Mouse (Mus musculus) adrenal gland, adult 18-20 months (tissue): ENCODE data around the gene Pdzk1. TPM values are rescaled to one million over a fixed set of nuclear protein-coding genes. Genes with fewer than 3 reads are reported as not detected.

Experiments
- DNase-seq, 2 experiments: peaks; one replicate each; pipeline ENCODE4 v3.0.0; 2021 to 2022; ENCODE audit warnings: low spot score in 2 of 2
- total RNA-seq, 2 experiments: library from RNA; stranded (reverse); gene quantifications; 1 replicate in 1 of 2; 2 replicates in 1 of 2; pipeline ENCODE4 v1.2.3; 2021

The Pdzk1 gene
- total RNA-seq, 2 experiments from 2014 or later: 0.99 TPM; not detected in 1

- DNase-seq: no peak
Observed at GRCm38 (mm10) chr3:96881557-96881956, 52.5 kb downstream of the Pdzk1 start.

GRCm38 (mm10) chr3:96882061-96882849 is 53.2 kb downstream of the Pdzk1 start:
- no peak for DNase-seq

- no peak for DNase-seq
Observed at GRCm38 (mm10) chr3:96883690-96884089, 54.6 kb downstream of the Pdzk1 start.

DNA sequence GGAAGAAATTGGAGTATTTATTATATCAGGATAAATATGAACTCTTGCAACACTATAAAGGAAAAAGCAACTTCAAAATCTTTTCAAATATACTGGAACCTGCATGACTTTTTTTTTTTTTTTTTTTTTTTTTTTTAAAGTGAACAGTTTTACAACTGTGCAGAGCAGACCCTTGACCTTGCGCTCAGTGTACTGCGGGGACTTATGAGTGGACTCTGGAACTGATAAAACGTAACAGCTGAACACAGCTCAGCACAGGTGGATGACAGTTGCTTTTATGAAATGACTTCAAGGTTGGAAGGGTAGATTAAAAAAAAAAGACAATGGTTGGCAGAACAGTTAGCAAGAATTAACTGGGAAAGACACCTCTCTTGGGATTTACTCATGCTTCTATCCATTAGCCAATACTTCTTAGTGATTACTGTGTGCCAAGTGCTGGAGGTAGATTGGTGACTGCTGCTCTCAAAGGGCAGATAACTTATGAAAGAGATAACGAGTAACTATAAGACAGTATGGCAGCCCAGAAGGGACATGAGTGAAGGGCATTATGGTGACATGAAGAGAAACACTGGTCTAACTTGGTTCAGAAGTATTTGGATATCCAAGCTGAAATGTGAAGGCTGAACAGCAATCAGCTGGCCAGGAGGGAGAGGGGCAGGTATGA is 73.4 kb downstream of the Pdzk1 start:
- no peak for DNase-seq

- DNase-seq: no peak
Observed at GRCm38 (mm10) chr3:96904393-96904792, 75.3 kb downstream of the Pdzk1 start, which contains the start of gene Gja5. Gene Gja5, plus strand, starts transcription at chr3:96904693.

- DNase-seq: peak; percentile 92 to 96
Observed at GRCm38 (mm10) chr3:96904851-96905541, 75.9 kb downstream of the Pdzk1 start, which contains the start of gene Gpr89. Gene Gpr89, minus strand, starts transcription at chr3:96905346.

GRCm38 (mm10) chr3:96905592-96905991 is 76.5 kb downstream of the Pdzk1 start:
- DNase-seq: no peak

Other genes with a start within 250 kb of the Pdzk1 start
- 10 to 100 TPM; 35.5 to 38.8 TPM for gene Polr3gl, start 235.1 kb upstream of the Pdzk1 start, total RNA-seq
- gene Ankrd34a, start 232.6 kb upstream of the Pdzk1 start, total RNA-seq: under 1 TPM; 0.76 to 0.77 TPM
- gene Lix1l, start 228.1 kb upstream of the Pdzk1 start, total RNA-seq: 10 to 100 TPM; 24.4 to 39.1 TPM
- 10 to 100 TPM; 89.7 to 89.8 TPM for gene Rbm8a, start 199.4 kb upstream of the Pdzk1 start, total RNA-seq
- 10 to 100 TPM; 41.3 to 45.6 TPM for gene Pex11b, start 193.9 kb upstream of the Pdzk1 start, total RNA-seq
- under 1 TPM; 0.35 to 0.70 TPM for gene Gm42957, start 193.8 kb upstream of the Pdzk1 start, total RNA-seq
- gene Itga10, start 183.7 kb upstream of the Pdzk1 start, total RNA-seq: 1 to 10 TPM; 1.4 to 3.0 TPM
- gene Ankrd35, start 159.2 kb upstream of the Pdzk1 start, total RNA-seq: 1 to 10 TPM; 1.3 to 6.6 TPM
- 10 to 100 TPM; 19.7 to 20.1 TPM for gene Pias3, start 132.9 kb upstream of the Pdzk1 start, total RNA-seq
- 1 to 10 TPM; 1.5 TPM for gene Nudt17, start 120.7 kb upstream of the Pdzk1 start, total RNA-seq
- 10 to 100 TPM; 25.2 to 25.5 TPM for gene Polr3c, start 101.7 kb upstream of the Pdzk1 start, total RNA-seq
- gene Rnf115, start 101.6 kb upstream of the Pdzk1 start, total RNA-seq: 10 to 100 TPM; 37.5 to 39.0 TPM
- under 1 TPM; 0.36 to 0.54 TPM for gene Cd160, start 67 bp downstream of the Pdzk1 start, total RNA-seq
- gene Gja5, start 75.4 kb downstream of the Pdzk1 start, total RNA-seq: 1 to 10 TPM; 1.3 to 2.3 TPM
- 10 to 100 TPM; 25.9 to 35.0 TPM for gene Gpr89, start 76.1 kb downstream of the Pdzk1 start, total RNA-seq
- gene Gja8, start 96.7 kb downstream of the Pdzk1 start, total RNA-seq: not detected